ENCODE assay signal across 9 mouse cellular contexts in genomic region chr17:28910139-28910538, GRCm38 (mm10). TPM values are rescaled to one million over a fixed set of nuclear protein-coding genes. Genes with fewer than 3 reads are reported as not detected.
DNase-seq lines count a peak whose midpoint lies in the region; ATAC-seq and TF ChIP-seq lines count a peak whose summit lies in the region.
"Had no signal": no experiment of that assay in that cellular context is flagged by ENCODE, and none has a peak within 500 bp of the region (broad histone marks: within the 10 kb centered on the region; RNA-seq: fewer than 3 reads in every experiment).

No protein-coding gene starts in this region.

- 30% methylated on average over 7 of the region's 7 CpGs for WGBS in hindbrain, postnatal 0 days
- 26% methylated on average over 7 of the region's 7 CpGs for WGBS in hindbrain, embryonic 14.5 days
- 13% methylated on average over 7 of the region's 7 CpGs for WGBS in embryonic facial prominence, embryonic 10.5 days
- 38% methylated on average over 7 of the region's 7 CpGs for WGBS in liver, embryonic 12.5 days (ENCODE audit: insufficient replicate concordance)

- ATAC-seq in hindbrain, postnatal 0 days: no peak
- ATAC-seq in hindbrain, embryonic 14.5 days (ENCODE audit: low FRiP score): no peak
- peak; percentile 30; the same call in 1 of the 2 replicates for ATAC-seq in liver, embryonic 12.5 days
- ATAC-seq: hindbrain, embryonic 16.5 days had no signal

- TF ChIP-seq CTCF in hindbrain, postnatal 0 days (IDR thresholded peaks at IDR 0.05; ENCODE audit: low read depth): peak; percentile 31; the same call in 1 of the 2 replicates

- H3K27ac ChIP-seq in hindbrain, postnatal 0 days: no peak overlapping the region
- no peak overlapping the region for H3K27ac ChIP-seq in hindbrain, embryonic 14.5 days
- H3K27ac ChIP-seq in embryonic facial prominence, embryonic 10.5 days (replicated peaks): no peak overlapping the region
- H3K27ac ChIP-seq in liver, embryonic 12.5 days: no peak overlapping the region

- H3K9ac ChIP-seq in hindbrain, postnatal 0 days (replicated peaks; ENCODE audit: low read length): no peak overlapping the region
- H3K9ac ChIP-seq in hindbrain, embryonic 14.5 days: no peak overlapping the region
- H3K9ac ChIP-seq in liver, embryonic 12.5 days: no peak overlapping the region

- no peaks in the 10 kb centered on the region for H3K27me3 ChIP-seq in hindbrain, postnatal 0 days (ENCODE audit: insufficient read depth, low read length)
- peaks cover 10% of the 10 kb centered on the region for H3K27me3 ChIP-seq in hindbrain, embryonic 14.5 days (ENCODE audit: control insufficient read depth, insufficient read depth, low read length)
- H3K27me3 ChIP-seq in embryonic facial prominence, embryonic 10.5 days (replicated peaks; ENCODE audit: low read depth, poor library complexity, severe bottlenecking): peaks cover 39% of the 10 kb centered on the region
- peaks cover 52% of the 10 kb centered on the region for H3K27me3 ChIP-seq in liver, embryonic 12.5 days (replicated peaks)

- H3K4me1 ChIP-seq in hindbrain, postnatal 0 days (ENCODE audit: insufficient read depth, low read length): peaks cover 6% of the 10 kb centered on the region
- H3K4me1 ChIP-seq in hindbrain, embryonic 14.5 days (replicated peaks; ENCODE audit: control insufficient read depth, insufficient read depth, low read length): peaks cover 10% of the 10 kb centered on the region
- H3K4me1 ChIP-seq in embryonic facial prominence, embryonic 10.5 days: peaks cover 20% of the 10 kb centered on the region
- H3K4me1 ChIP-seq in liver, embryonic 12.5 days: peaks cover 12% of the 10 kb centered on the region

- no peak overlapping the region for H3K4me2 ChIP-seq in hindbrain, postnatal 0 days (ENCODE audit: low read depth, low read length)
- H3K4me2 ChIP-seq in hindbrain, embryonic 14.5 days (replicated peaks): no peak overlapping the region
- peak overlapping the region; percentile 62 for H3K4me2 ChIP-seq in liver, embryonic 12.5 days

- no peak overlapping the region for H3K4me3 ChIP-seq in hindbrain, postnatal 0 days (ENCODE audit: low read length)
- no peak overlapping the region for H3K4me3 ChIP-seq in hindbrain, embryonic 14.5 days (replicated peaks; ENCODE audit: low read length)
- peak overlapping the region; percentile 48 for H3K4me3 ChIP-seq in embryonic facial prominence, embryonic 10.5 days
- H3K4me3 ChIP-seq in liver, embryonic 12.5 days: no peak overlapping the region

- DNase-seq in hindbrain, postnatal 0 days (ENCODE audit: low spot score): no peak
- DNase-seq in hindbrain, embryonic 14.5 days (ENCODE audit: low spot score): no peak
- peak; percentile 42 for DNase-seq in embryonic facial prominence, embryonic 10.5 days (ENCODE audit: low spot score)
- peak; percentile 45 for DNase-seq in kidney, adult 11 months
- no peak for DNase-seq in ovary, postnatal 36 days (ENCODE audit: low spot score)
- DNase-seq in thymus, postnatal 10 days (ENCODE audit: low spot score in 2 of 2): no peak
- no peak for DNase-seq in c-Kit-positive CD71-positive TER-119-positive erythroid progenitor cells, embryonic 14.5 days (ENCODE audit: low spot score)

- no peaks in the 10 kb centered on the region for H3K9me3 ChIP-seq in hindbrain, postnatal 0 days (ENCODE audit: low read length)
- H3K9me3 ChIP-seq in hindbrain, embryonic 14.5 days (ENCODE audit: control insufficient read depth, low read length): no peaks in the 10 kb centered on the region
- H3K9me3 ChIP-seq in embryonic facial prominence, embryonic 10.5 days: no peaks in the 10 kb centered on the region
- no peaks in the 10 kb centered on the region for H3K9me3 ChIP-seq in liver, embryonic 12.5 days (replicated peaks)

- no peaks in the 10 kb centered on the region for H3K36me3 ChIP-seq in hindbrain, postnatal 0 days (ENCODE audit: insufficient read depth, low read length)
- no peaks in the 10 kb centered on the region for H3K36me3 ChIP-seq in hindbrain, embryonic 14.5 days (replicated peaks; ENCODE audit: control insufficient read depth, insufficient read depth)
- H3K36me3 ChIP-seq in embryonic facial prominence, embryonic 10.5 days (replicated peaks): no peaks in the 10 kb centered on the region
- H3K36me3 ChIP-seq in liver, embryonic 12.5 days: no peaks in the 10 kb centered on the region

RNA-seq across cellular contexts. Expression of gene 4930539E08Rik, which starts 5.0 kb away (rescaled TPM):
- total RNA-seq in hindbrain, postnatal 0 days (2014; rRNA removed): 5.6 and 13.0 TPM in 2 replicates
- polyA plus RNA-seq in hindbrain, postnatal 0 days (2015; fragmentation: Nextera tagmentation; extraction: Ambion mirVana): 1.6 and 2.1 TPM in 2 replicates
- polyA plus RNA-seq in hindbrain, embryonic 14.5 days (2014; fragmentation: Nextera tagmentation; extraction: Ambion mirVana): 1.2 and 1.3 TPM in 2 replicates
- polyA plus RNA-seq in embryonic facial prominence, embryonic 10.5 days (2016; fragmentation: Nextera tagmentation; extraction: Ambion mirVana): 0.10 and 0.17 TPM in 2 replicates
- polyA plus RNA-seq in liver, embryonic 12.5 days (2016; fragmentation: Nextera tagmentation; extraction: Ambion mirVana): 0.17 and 0.25 TPM in 2 replicates

RNA-seq across cellular contexts. Expression of gene Pxt1, which starts 33.5 kb away (rescaled TPM):
- total RNA-seq in hindbrain, postnatal 0 days (2014; rRNA removed): not detected in 2 replicates
- polyA plus RNA-seq in hindbrain, postnatal 0 days (2015; fragmentation: Nextera tagmentation; extraction: Ambion mirVana): not detected in 2 replicates
- polyA plus RNA-seq in hindbrain, embryonic 14.5 days (2014; fragmentation: Nextera tagmentation; extraction: Ambion mirVana): not detected in 2 replicates
- 0.20 TPM in 1 of 2 replicates, not detected in the other for polyA plus RNA-seq in embryonic facial prominence, embryonic 10.5 days (2016; fragmentation: Nextera tagmentation; extraction: Ambion mirVana)
- 0.51 and 0.73 TPM in 2 replicates for polyA plus RNA-seq in liver, embryonic 12.5 days (2016; fragmentation: Nextera tagmentation; extraction: Ambion mirVana)
- polyA plus RNA-seq: hindbrain, embryonic 16.5 days had no signal

RNA-seq across cellular contexts. Expression of gene Kctd20, which starts 41.6 kb away (rescaled TPM):
- 51.5 and 59.9 TPM in 2 replicates for total RNA-seq in hindbrain, postnatal 0 days (2014; rRNA removed)
- 62.9 and 64.1 TPM in 2 replicates for polyA plus RNA-seq in hindbrain, postnatal 0 days (2015; fragmentation: Nextera tagmentation; extraction: Ambion mirVana)
- polyA plus RNA-seq in hindbrain, embryonic 14.5 days (2014; fragmentation: Nextera tagmentation; extraction: Ambion mirVana): 78.9 and 82.8 TPM in 2 replicates
- polyA plus RNA-seq in embryonic facial prominence, embryonic 10.5 days (2016; fragmentation: Nextera tagmentation; extraction: Ambion mirVana): 125 and 126 TPM in 2 replicates
- 87.0 and 92.4 TPM in 2 replicates for polyA plus RNA-seq in liver, embryonic 12.5 days (2016; fragmentation: Nextera tagmentation; extraction: Ambion mirVana)

RNA-seq across cellular contexts. Expression of gene Pnpla1, which starts 51.9 kb away (rescaled TPM):
- total RNA-seq in hindbrain, postnatal 0 days (2014; rRNA removed): 0.10 and 0.22 TPM in 2 replicates
- 0.08 and 0.09 TPM in 2 replicates for polyA plus RNA-seq in hindbrain, postnatal 0 days (2015; fragmentation: Nextera tagmentation; extraction: Ambion mirVana)
- polyA plus RNA-seq in hindbrain, embryonic 14.5 days (2014; fragmentation: Nextera tagmentation; extraction: Ambion mirVana): 0.07 TPM in 1 of 2 replicates, not detected in the other
- polyA plus RNA-seq in embryonic facial prominence, embryonic 10.5 days (2016; fragmentation: Nextera tagmentation; extraction: Ambion mirVana): 0.09 TPM in 1 of 2 replicates, not detected in the other
- polyA plus RNA-seq in liver, embryonic 12.5 days (2016; fragmentation: Nextera tagmentation; extraction: Ambion mirVana): not detected in 2 replicates
- polyA plus RNA-seq: hindbrain, embryonic 16.5 days had no signal

Comparison
In these comparisons a context has a peak if more than half of its experiments do, and no peak if none do; other contexts are left out.
1. DNase-seq: peak in embryonic facial prominence, embryonic 10.5 days (single experiment) and kidney, adult 11 months (single experiment); none in hindbrain, postnatal 0 days (single experiment), hindbrain, embryonic 14.5 days (single experiment), ovary, postnatal 36 days (single experiment), thymus, postnatal 10 days (0 of 2) and c-Kit-positive CD71-positive TER-119-positive erythroid progenitor cells, embryonic 14.5 days (single experiment).